8 mouse cellular contexts compared by ENCODE assay signal in genomic region chr1:172376198-172376667, GRCm38 (mm10). TPM values are rescaled to one million over a fixed set of nuclear protein-coding genes. Genes with fewer than 3 reads are reported as not detected.
DNase-seq lines count a peak whose midpoint lies in the region; ATAC-seq lines count a peak whose summit lies in the region.

Gene Pigm, plus strand, starts transcription at chr1:172376546.

- no peaks in the 10 kb centered on the region for H3K9me3 ChIP-seq in hindbrain, embryonic 15.5 days

- H3K36me3 ChIP-seq in hindbrain, embryonic 15.5 days = 0 out of 2 replicates have a peak, but pooled peaks cover 4% of the 10 kb centered on the region

- no peaks in the 10 kb centered on the region for H3K27me3 ChIP-seq in hindbrain, embryonic 15.5 days

- peak within 1 kb of the TSS; percentile 94 for H3K4me2 ChIP-seq in hindbrain, embryonic 15.5 days

- peak; percentile 99 for ATAC-seq in hindbrain, embryonic 15.5 days (ENCODE audit: low FRiP score, low read depth)

- peaks cover 47% of the 10 kb centered on the region for H3K4me1 ChIP-seq in hindbrain, embryonic 15.5 days (replicated peaks)

- WGBS in hindbrain, embryonic 15.5 days = under 1% methylated on average over 39 of the region's 39 CpGs

- peak; percentile 99 for DNase-seq in T-cell, adult 2 months (ENCODE audit: low spot score)
- peak; percentile 98 to 99 for DNase-seq in cerebellum, postnatal 36 days
- peak; percentile 97 to 99 for DNase-seq in frontal cortex, postnatal 36 days (ENCODE audit: low spot score in 2 of 2)
- DNase-seq in left cerebral cortex, adult 11 months (ENCODE audit: low spot score) = peak; percentile 96
- peak; percentile 98 to 99 for DNase-seq in lung, postnatal 4 days
- peak; percentile 95 for DNase-seq in retina, postnatal 7 days (ENCODE audit: low read depth, low spot score)
- DNase-seq in urinary bladder, adult 2 months (ENCODE audit: low spot score) = peak; percentile 87

- H3K9ac ChIP-seq in hindbrain, embryonic 15.5 days = peak within 1 kb of the TSS; percentile 88

- H3K27ac ChIP-seq in hindbrain, embryonic 15.5 days (replicated peaks) = peak within 1 kb of the TSS; percentile 84

- H3K4me3 ChIP-seq in hindbrain, embryonic 15.5 days = peak within 1 kb of the TSS; percentile 96

RNA-seq across cellular contexts. Expression of gene Pigm, which starts in this region (rescaled TPM):
- polyA plus RNA-seq in hindbrain, embryonic 15.5 days (2015; fragmentation: Nextera tagmentation; extraction: Ambion mirVana) = 3.8 and 3.9 TPM in 2 replicates
- polyA plus RNA-seq in urinary bladder, adult 2 months (2012; rRNA removed) = 10.3 and 11.5 TPM in 2 replicates

Comparison
In these comparisons a context has a peak if more than half of its experiments do, and no peak if none do; other contexts are left out.
1. Peak in every context shown above with its lines: DNase-seq, ATAC-seq, H3K4me3 ChIP-seq and H3K27ac ChIP-seq.